14 mouse cellular contexts compared by ENCODE assay signal in genomic region chr13:58843826-58844225, GRCm38 (mm10). TPM values are rescaled to one million over a fixed set of nuclear protein-coding genes. Genes with fewer than 3 reads are reported as not detected.
DNase-seq lines count a peak whose midpoint lies in the region; ATAC-seq and TF ChIP-seq lines count a peak whose summit lies in the region.
"Had no signal": no experiment of that assay in that cellular context is flagged by ENCODE, and none has a peak within 500 bp of the region (broad histone marks: within the 10 kb centered on the region; RNA-seq: fewer than 3 reads in every experiment).

No protein-coding gene starts in this region.

- peak; percentile 15 for DNase-seq in adrenal gland, postnatal 25 days
- DNase-seq in adrenal gland, adult (ENCODE audit: inconsistent age in 2 of 2, low spot score in 1 of 2): no peak
- DNase-seq in layer of hippocampus, adult 2 months (ENCODE audit: low spot score in 2 of 2): peak in 1 of 2 experiments; percentile 49
- DNase-seq in layer of hippocampus, postnatal 25 days (ENCODE audit: extremely low spot score in 1 of 2, low spot score in 1 of 2): no peak
- DNase-seq in cerebellum, adult 2 months: peak; percentile 59 to 76
- DNase-seq in layer of hippocampus, postnatal 14 days (ENCODE audit: low spot score in 2 of 2): peak; percentile 39 to 55
- no peak for DNase-seq in heart, adult 18-20 months
- DNase-seq: liver, embryonic 13.5 days; retina, postnatal 1 day had no signal

- H3K27ac ChIP-seq in layer of hippocampus, adult 2 months: 0 out of 2 replicates have a peak overlapping the region, but pooled peaks have one; percentile 43
- no peak overlapping the region for H3K27ac ChIP-seq in cerebellum, adult 2 months (ENCODE audit: insufficient read depth, low read length)
- H3K27ac ChIP-seq: hindbrain, embryonic 10.5 days; limb, embryonic 10.5 days; liver, embryonic 13.5 days had no signal

- no peaks in the 10 kb centered on the region for H3K27me3 ChIP-seq in cerebellum, adult 2 months (ENCODE audit: control insufficient read depth, insufficient read depth, low read length)
- H3K27me3 ChIP-seq: liver, embryonic 13.5 days had no signal

- peak; percentile 41 for TF ChIP-seq CTCF in layer of hippocampus, adult 2 months (conservative IDR thresholded peaks at IDR 0.05)
- no peak for TF ChIP-seq CTCF in cerebellum, adult 2 months (IDR thresholded peaks at IDR 0.05; ENCODE audit: borderline replicate concordance, insufficient read depth, low read depth, low read length)

- peaks cover 15% of the 10 kb centered on the region for H3K4me1 ChIP-seq in cerebellum, adult 2 months (ENCODE audit: control insufficient read depth, insufficient read depth, low read length)
- H3K4me1 ChIP-seq: liver, embryonic 13.5 days had no signal

- peak overlapping the region; percentile 15; the same call in 1 of the 2 replicates for H3K4me3 ChIP-seq in layer of hippocampus, adult 2 months
- H3K4me3 ChIP-seq in cerebellum, adult 2 months (replicated peaks; ENCODE audit: insufficient read depth, low read depth, low read length): peak overlapping the region; percentile 33
- H3K4me3 ChIP-seq: hindbrain, embryonic 10.5 days; limb, embryonic 10.5 days; liver, embryonic 13.5 days had no signal

- 33% methylated on average over 9 of the region's 9 CpGs for WGBS in cerebellum, adult 2 months

- ATAC-seq in megakaryocyte progenitor cell, adult 5-6 weeks (replicated peaks; ENCODE audit: poor library complexity): no peak
- ATAC-seq: lung, postnatal 0 days; Patski had no signal

- 0 out of 2 replicates have a peak, but pooled peaks have one; percentile 21 for TF ChIP-seq POLR2A in cerebellum, adult 2 months (IDR thresholded peaks at IDR 0.05; ENCODE audit: borderline replicate concordance, insufficient read depth, low read length)

RNA-seq across cellular contexts. Expression of gene Ntrk2, which starts 37.5 kb away (rescaled TPM):
- total RNA-seq in adrenal gland, postnatal 25 days (2021): 13.3 and 14.8 TPM in 2 replicates
- 100 to 1,000 TPM; 313 to 329 TPM for total RNA-seq in layer of hippocampus, adult 2 months (2021)
- total RNA-seq in layer of hippocampus, postnatal 25 days (2021): 100 to 1,000 TPM; 319 to 331 TPM
- polyA plus RNA-seq in cerebellum, adult 2 months (2012; rRNA removed): 136 and 139 TPM in 2 replicates
- total RNA-seq in layer of hippocampus, postnatal 14 days (2021): 100 to 1,000 TPM; 292 to 320 TPM
- 1 to 10 TPM; 1.2 to 4.8 TPM for total RNA-seq in heart, adult 18-20 months (2021)
- not detected in 2 replicates for total RNA-seq in megakaryocyte progenitor cell, adult 5-6 weeks (2015)
- total RNA-seq in megakaryocyte progenitor cell, adult 5-6 weeks (2017): not detected in 2 replicates

Comparison
In these comparisons a context has a peak if more than half of its experiments do, and no peak if none do; other contexts are left out.
1. DNase-seq: peak in adrenal gland, postnatal 25 days (single experiment), cerebellum, adult 2 months (2 of 2) and layer of hippocampus, postnatal 14 days (2 of 2); none in adrenal gland, adult (0 of 2), layer of hippocampus, postnatal 25 days (0 of 2) and heart, adult 18-20 months (0 of 2).
2. RNA of gene Ntrk2, which starts 37.5 kb away (total RNA-seq): 319 to 331 TPM in layer of hippocampus, postnatal 25 days, 313 to 329 TPM in layer of hippocampus, adult 2 months and 292 to 320 TPM in layer of hippocampus, postnatal 14 days; 13.3 to 14.8 TPM in adrenal gland, postnatal 25 days, 1.2 to 4.8 TPM in heart, adult 18-20 months and not detected in megakaryocyte progenitor cell, adult 5-6 weeks; every median in the first group is over 10 times any median in the second.